Mouse (Mus musculus) v-Abl transformed pro-B cells (cell line): ENCODE data around the gene Gen1.

ENCODE experiments used
- in situ Hi-C, 2 experiments: fragments of 400-800 bp; cut with MboI; formaldehyde crosslinking; loops; one replicate each; pipeline ENCODE4 v1.15.1; 2025; ENCODE audit not compliant: unreplicated experiment in 2 of 2

Gene Gen1

GRCm38 (mm10) chr12:11198551-11198950 is 67.0 kb downstream of the Gen1 start:
- in situ Hi-C loops: loop anchor here in 1 of 2 experiments (5.0 kb wide), 1 partner anchor 139 kb away; no protein-coding TSS in a partner anchor

- in situ Hi-C loops: loop anchor here in 1 of 2 experiments (5.0 kb wide), 1 partner anchor 139 kb away; no protein-coding TSS in a partner anchor
These were observed 67.6 kb downstream of the Gen1 start for GRCm38 (mm10) chr12:11198026-11198425.

- in situ Hi-C loops: loop anchor here in 1 of 2 experiments (5.0 kb wide), 1 partner anchor 140 kb away; no protein-coding TSS in a partner anchor
These were observed 68.8 kb downstream of the Gen1 start for GRCm38 (mm10) chr12:11196830-11197229.

GRCm38 (mm10) chr12:11196142-11196597 is 69.4 kb downstream of the Gen1 start:
- in situ Hi-C loops: loop anchor here in 1 of 2 experiments (5.0 kb wide), 1 partner anchor 141 kb away; no protein-coding TSS in a partner anchor

- in situ Hi-C loops: loop anchor here in 1 of 2 experiments (5.0 kb wide), 1 partner anchor 142 kb away; no protein-coding TSS in a partner anchor
These were observed 70.6 kb downstream of the Gen1 start for GRCm38 (mm10) chr12:11195031-11195430.
